Mouse (Mus musculus) MEL (cell line): ENCODE measurements around the gene Xpnpep2. TPM values are rescaled to one million over a fixed set of nuclear protein-coding genes. Genes with fewer than 3 reads are reported as not detected.

Source experiments
- DNase-seq: peaks from one replicate; pipeline ENCODE4 v3.0.0; 2011; ENCODE audit warnings: low read depth, low spot score
- H3K27ac ChIP-seq: 2 replicates; pipeline ENCODE4 v1.5.1; 2012; ENCODE audit warnings: low read depth, mild to moderate bottlenecking, control low read depth, low read length, moderate library complexity; ENCODE audit not compliant: control insufficient read depth
- H3K27me3 ChIP-seq, 2 experiments: fragments of 150-350 bp in 1 of 2; sonication (generic) in 1 of 2; 2 replicates each; pipeline ENCODE4 v1.6.1; 2012; ENCODE audit warnings: low read length in 2 of 2, mild to moderate bottlenecking in 2 of 2, improper control_type of control experiment in 1 of 2, moderate library complexity in 1 of 2; ENCODE audit not compliant: insufficient read depth in 2 of 2, control insufficient read depth in 1 of 2
- H3K36me3 ChIP-seq, 2 experiments: 2 replicates each; pipeline ENCODE4 v1.6.1; 2012 to 2014; ENCODE audit warnings: low read length in 2 of 2, improper control_type of control experiment in 1 of 2, inconsistent platforms in 1 of 2, mild to moderate bottlenecking in 1 of 2; ENCODE audit not compliant: insufficient read depth in 2 of 2, control insufficient read depth in 1 of 2
- H3K4me1 ChIP-seq, 2 experiments: fragments of 150-350 bp in 1 of 2; sonication (generic) in 1 of 2; 2 replicates each; pipeline ENCODE4 v1.6.1; 2012; ENCODE audit warnings: low read length in 2 of 2, improper control_type of control experiment in 1 of 2, mild to moderate bottlenecking in 1 of 2; ENCODE audit not compliant: insufficient read depth in 2 of 2, control insufficient read depth in 1 of 2
- H3K4me3 ChIP-seq, 2 experiments: fragments of 150-350 bp in 1 of 2; sonication (generic) in 1 of 2; 2 replicates each; pipeline ENCODE4 v1.5.1; 2012; ENCODE audit warnings: low read depth in 2 of 2, low read length in 2 of 2, mild to moderate bottlenecking in 2 of 2, moderate library complexity in 2 of 2, control low read depth in 1 of 2, improper control_type of control experiment in 1 of 2; ENCODE audit not compliant: control insufficient read depth in 1 of 2, insufficient read depth in 1 of 2
- H3K79me2 ChIP-seq: 2 replicates; pipeline ENCODE4 v1.6.1; 2012; ENCODE audit warnings: mild to moderate bottlenecking, low read length, moderate library complexity; ENCODE audit not compliant: control insufficient read depth, poor library complexity, insufficient read depth
- H3K9ac ChIP-seq: 2 replicates; pipeline ENCODE4 v1.6.1; 2012; ENCODE audit warnings: low read depth, mild to moderate bottlenecking, control low read depth, low read length, moderate library complexity; ENCODE audit not compliant: control insufficient read depth, poor library complexity, severe bottlenecking
- H3K9me3 ChIP-seq: fragments of 150-350 bp; sonication (generic); replicated peaks from 2 replicates; pipeline ENCODE4 v1.6.1; 2012; ENCODE audit warnings: mild to moderate bottlenecking, low read length, improper control_type of control experiment, moderate library complexity; ENCODE audit not compliant: insufficient read depth
- BHLHE40 ChIP-seq: IDR thresholded peaks from 2 replicates; pipeline ENCODE4 v1.6.1; 2012; ENCODE audit warnings: low read depth, mild to moderate bottlenecking, inconsistent platforms, low read length, improper control_type of control experiment, borderline replicate concordance
- E2F4 ChIP-seq: IDR thresholded peaks from 2 replicates; pipeline ENCODE4 v1.6.1; 2011; ENCODE audit warnings: low read depth, low read length, improper control_type of control experiment, borderline replicate concordance
- ELF1 ChIP-seq: IDR thresholded peaks from 2 replicates; pipeline ENCODE4 v1.6.1; 2014; ENCODE audit warnings: low read depth, mild to moderate bottlenecking, inconsistent platforms, low read length, improper control_type of control experiment, moderate library complexity
- ETS1 ChIP-seq: IDR thresholded peaks from 2 replicates; pipeline ENCODE4 v1.6.1; 2012; ENCODE audit warnings: low read depth, mild to moderate bottlenecking, inconsistent platforms, low read length, improper control_type of control experiment, moderate library complexity
- GABPA ChIP-seq: IDR thresholded peaks from 2 replicates; pipeline ENCODE4 v1.6.1; 2012; ENCODE audit warnings: low read depth, mild to moderate bottlenecking, inconsistent platforms, low read length, improper control_type of control experiment, moderate library complexity
- HCFC1 ChIP-seq: IDR thresholded peaks from 2 replicates; pipeline ENCODE4 v1.6.1; 2012; ENCODE audit warnings: low read depth, mild to moderate bottlenecking, inconsistent platforms, low read length, improper control_type of control experiment, moderate library complexity
- JUND ChIP-seq: IDR thresholded peaks from 2 replicates; pipeline ENCODE4 v1.6.1; 2011; ENCODE audit warnings: low read depth, mild to moderate bottlenecking, improper control_type of control experiment, low read length
- MAX ChIP-seq: IDR thresholded peaks from 2 replicates; pipeline ENCODE4 v1.6.1; 2011; ENCODE audit warnings: low read length, improper control_type of control experiment
- MAZ ChIP-seq: IDR thresholded peaks from 2 replicates; pipeline ENCODE4 v1.6.1; 2012; ENCODE audit warnings: low read depth, mild to moderate bottlenecking, inconsistent platforms, low read length, improper control_type of control experiment
- MEF2A ChIP-seq: IDR thresholded peaks from 2 replicates; pipeline ENCODE4 v1.6.1; 2014; ENCODE audit warnings: low read depth, mild to moderate bottlenecking, inconsistent platforms, low read length, improper control_type of control experiment; ENCODE audit not compliant: poor library complexity, insufficient replicate concordance, severe bottlenecking; ENCODE audit errors: extremely low read depth
- MXI1 ChIP-seq: IDR thresholded peaks from 2 replicates; pipeline ENCODE4 v1.6.1; 2011; ENCODE audit warnings: mild to moderate bottlenecking, low read depth, low read length, improper control_type of control experiment
- MYB ChIP-seq: IDR thresholded peaks from 2 replicates; pipeline ENCODE4 v1.6.1; 2011; ENCODE audit warnings: mild to moderate bottlenecking, low read depth, low read length, improper control_type of control experiment
- MYC ChIP-seq: IDR thresholded peaks from 2 replicates; pipeline ENCODE4 v1.6.1; 2011; ENCODE audit warnings: low read depth, mild to moderate bottlenecking, low read length, improper control_type of control experiment, moderate library complexity
- NELFE ChIP-seq: IDR thresholded peaks from 2 replicates; pipeline ENCODE4 v1.6.1; 2011; ENCODE audit warnings: low read depth, low read length, improper control_type of control experiment
- POLR2A ChIP-seq, 2 experiments: IDR thresholded peaks; 2 replicates each; pipeline ENCODE4 v1.6.1; 2011 to 2012; ENCODE audit warnings: low read length in 2 of 2, mild to moderate bottlenecking in 2 of 2, control low read depth in 1 of 2, improper control_type of control experiment in 1 of 2, low read depth in 1 of 2, moderate library complexity in 1 of 2; ENCODE audit not compliant: control insufficient read depth in 1 of 2, insufficient read depth in 1 of 2, poor library complexity in 1 of 2
- RAD21 ChIP-seq: IDR thresholded peaks from 2 replicates; pipeline ENCODE4 v1.6.1; 2011; ENCODE audit warnings: mild to moderate bottlenecking, low read depth, low read length, improper control_type of control experiment
- RCOR1 ChIP-seq: IDR thresholded peaks from 2 replicates; pipeline ENCODE4 v1.6.1; 2012; ENCODE audit warnings: low read depth, mild to moderate bottlenecking, inconsistent platforms, low read length, improper control_type of control experiment
- SIN3A ChIP-seq: IDR thresholded peaks from 2 replicates; pipeline ENCODE4 v1.6.1; 2012; ENCODE audit warnings: low read length, improper control_type of control experiment, inconsistent platforms
- TAL1 ChIP-seq: IDR thresholded peaks from 2 replicates; pipeline ENCODE4 v1.6.1; 2012; ENCODE audit warnings: mild to moderate bottlenecking, inconsistent platforms, low read length, moderate library complexity, mixed read lengths
- TBP ChIP-seq: IDR thresholded peaks from 2 replicates; pipeline ENCODE4 v1.8.0; 2011; ENCODE audit warnings: low read depth, low read length, improper control_type of control experiment
- USF1 ChIP-seq: IDR thresholded peaks from 2 replicates; pipeline ENCODE4 v1.6.1; 2014; ENCODE audit warnings: low read depth, mild to moderate bottlenecking, inconsistent platforms, low read length, improper control_type of control experiment, moderate library complexity
- ZMIZ1 ChIP-seq: IDR thresholded peaks from 2 replicates; pipeline ENCODE4 v1.6.1; 2012; ENCODE audit warnings: low read depth, mild to moderate bottlenecking, inconsistent platforms, low read length, improper control_type of control experiment, moderate library complexity
- polyA plus RNA-seq, 2 experiments: library from polyadenylated mRNA; stranded (reverse) in 1 of 2; unstranded in 1 of 2; fragments of >175 nt in 1 of 2; fragments of >200 nt in 1 of 2; gene quantifications; 2 replicates each; pipeline versions ENCODE4 v1.2.1 to v1.2.4; 2012; ENCODE audit warnings: low replicate concordance in 2 of 2, low read depth in 1 of 2; ENCODE audit not compliant: insufficient read length in 2 of 2, insufficient read depth in 1 of 2, missing spikeins in 1 of 2
- total RNA-seq: library from RNA; depleted of rRNA; stranded (reverse); fragments of 300-350 nt; gene quantifications from 2 replicates; pipeline ENCODE4 v1.2.3, GENCODE M21; 2012

Xpnpep2 gene
- total and polyA plus RNA-seq, 3 experiments = 0.31 to 1.9 TPM; not detected in 1

GRCm38 (mm10) chrX:48104736-48105441 is 3.6 kb upstream of the Xpnpep2 start:
- no peaks in the 10 kb centered on the region for H3K36me3 ChIP-seq
- H3K27me3 ChIP-seq = no peaks in the 10 kb centered on the region
- no peak for DNase-seq

GRCm38 (mm10) chrX:48106226-48106625 is 2.3 kb upstream of the Xpnpep2 start:
- Histone ChIP-seq H3K27ac (no peak overlapping the region), H3K9ac (no peak overlapping the region), H3K36me3 (no peaks in the 10 kb centered on the region), H3K79me2 (no peaks in the 10 kb centered on the region), H3K4me3 (no peak overlapping the region), H3K4me1 (no peaks in the 10 kb centered on the region), H3K27me3 (no peaks in the 10 kb centered on the region), H3K9me3 (no peaks in the 10 kb centered on the region)
- DNase-seq = peak; percentile 40
- TF ChIP-seq HCFC1 (no peak), RAD21 (no peak), MAX (no peak), MYC (no peak), SIN3A (no peak), JUND (no peak), MXI1 (no peak), E2F4 (no peak), MAZ (no peak), TBP (no peak), MEF2A (no peak), BHLHE40 (no peak), MYB (no peak), ZMIZ1 (no peak), POLR2A (IDR thresholded peaks at IDR 0.05; ENCODE audit: control insufficient read depth in 1 of 2, insufficient read depth in 1 of 2, low read depth in 1 of 2, low read length in 2 of 2, poor library complexity in 1 of 2) (no peak)

More at GRCm38 (mm10) chrX:48104736-48105441, 3.6 kb upstream of the Xpnpep2 start:
- Histone ChIP-seq H3K4me3 (no peak overlapping the region), H3K9me3 (no peaks in the 10 kb centered on the region), H3K9ac (no peak overlapping the region), H3K79me2 (no peaks in the 10 kb centered on the region), H3K27ac (no peak overlapping the region), H3K4me1 (no peaks in the 10 kb centered on the region)
- TF ChIP-seq RAD21 = no peak
- no peak for TF ChIP-seq MEF2A
- no peak for TF ChIP-seq GABPA
- no peak for TF ChIP-seq BHLHE40
- TF ChIP-seq MXI1 = no peak
- no peak for TF ChIP-seq USF1
- TF ChIP-seq ELF1 = no peak
- no peak for TF ChIP-seq NELFE
- TF ChIP-seq RCOR1 = no peak
- no peak for TF ChIP-seq TAL1
- TF ChIP-seq ETS1 = no peak
